Mouse (Mus musculus) heart, postnatal 0 days (tissue): ENCODE measurements around the gene Gm45713.

Source experiments
- CTCF ChIP-seq: IDR thresholded peaks from 2 replicates; pipeline ENCODE4 v1.5.1; 2016; ENCODE audit warnings: antibody characterized with exemption, control low read depth, low read depth
- EP300 ChIP-seq: IDR thresholded peaks from 2 replicates; pipeline ENCODE4 v1.6.1; 2016; ENCODE audit warnings: antibody characterized with exemption, low read depth

GRCm38 (mm10) chr7:45148534-45149098, 12.6 kb upstream of the Gm45713 start:
- TF ChIP-seq CTCF = no peak
- no peak for TF ChIP-seq EP300
